Mouse (Mus musculus) ZHBTc4 (cell line): Measurements from ENCODE around the gene Ndufa6.
"Not testable (repeated sequence)": the region's sequence is repeated elsewhere in the genome, so short reads cannot be mapped to it uniquely, and the experiment has no call there.

ENCODE experiments used
- DNase-seq: peaks from one replicate; pipeline ENCODE4 v3.0.0-alpha.2; 2011; ENCODE audit warnings: low read depth, low spot score

Gene Ndufa6

DNA sequence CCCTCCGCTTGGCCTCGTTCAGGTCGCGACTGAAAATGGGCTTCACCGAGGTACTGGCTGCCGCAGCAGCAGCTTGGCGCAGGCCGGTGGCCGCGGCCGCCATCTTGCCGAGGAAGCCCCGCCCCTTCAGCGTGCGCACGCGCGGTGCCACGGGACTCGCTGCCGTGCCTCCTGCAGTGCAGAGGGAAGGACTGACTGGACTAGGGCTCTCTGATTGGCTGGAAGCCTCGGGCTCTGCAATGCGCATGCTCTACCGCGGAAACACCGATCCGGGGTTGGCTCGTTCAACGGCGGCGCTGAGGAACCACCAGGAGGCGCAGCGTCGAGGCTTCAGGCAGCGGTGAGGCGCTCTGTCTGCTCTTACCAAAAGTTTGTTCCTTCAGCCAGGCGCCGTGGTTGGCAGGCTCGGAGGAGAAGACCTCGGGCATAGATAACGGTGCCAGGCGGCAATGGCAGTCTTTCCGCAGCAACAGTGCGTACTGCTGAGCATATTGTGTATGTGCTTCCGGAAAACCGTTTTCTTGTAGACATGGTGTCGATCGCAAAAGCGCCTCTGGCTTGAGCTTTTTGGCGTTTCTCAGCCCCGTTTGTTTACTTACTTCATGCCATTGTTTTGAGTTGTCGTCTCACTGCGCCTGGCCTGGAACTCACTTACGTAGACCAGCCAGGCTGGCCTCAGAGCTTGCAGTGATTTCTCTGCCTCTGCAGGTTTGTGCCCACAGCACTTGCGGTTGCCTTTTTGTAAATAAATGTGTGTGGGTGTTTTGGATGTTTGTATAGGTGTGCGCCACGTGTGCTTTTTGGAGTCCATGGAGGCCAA, at the start of gene Ndufa6:
TSS of gene Ndufa6 (minus strand) at position 197 of the 820 bp plus-strand sequence.
- DNase-seq: peak; percentile 99

GRCm38 (mm10) chr15:82403606-82404005, 49.5 kb upstream of the Ndufa6 start:
- no peak for DNase-seq

GRCm38 (mm10) chr15:82402741-82403140, 48.6 kb upstream of the Ndufa6 start:
- DNase-seq: no peak

GRCm38 (mm10) chr15:82402106-82402505, 48.0 kb upstream of the Ndufa6 start:
- no peak for DNase-seq

DNA sequence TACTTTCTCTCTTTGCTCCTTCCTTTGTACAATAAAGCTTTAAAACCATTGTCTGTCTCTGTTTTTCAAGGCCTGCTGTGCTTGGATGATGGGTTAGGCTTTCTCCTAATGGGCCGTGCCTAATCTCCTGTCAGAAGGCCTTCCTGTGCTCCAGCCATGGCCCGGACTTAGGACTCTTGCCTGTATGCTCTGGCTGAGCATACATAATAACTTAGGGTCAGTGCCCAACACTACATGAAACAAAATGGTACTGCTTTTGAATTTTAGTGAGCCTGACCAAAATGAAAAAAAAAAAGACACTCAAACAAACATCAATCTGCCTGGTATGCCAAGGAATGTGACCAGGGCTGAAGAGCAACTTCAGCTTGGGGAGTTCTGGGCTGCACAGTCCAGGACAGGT, 47.4 kb upstream of the Ndufa6 start:
- DNase-seq: no peak

GRCm38 (mm10) chr15:82395955-82396354, 41.8 kb upstream of the Ndufa6 start:
- not testable (repeated sequence) for DNase-seq

GRCm38 (mm10) chr15:82393922-82394321, 39.8 kb upstream of the Ndufa6 start, which contains the start of gene Cyp2d11:
Gene Cyp2d11, minus strand, starts transcription at chr15:82394022.
- DNase-seq: not testable (repeated sequence)

GRCm38 (mm10) chr15:82389916-82390315, 35.8 kb upstream of the Ndufa6 start:
- not testable (repeated sequence) for DNase-seq

DNA sequence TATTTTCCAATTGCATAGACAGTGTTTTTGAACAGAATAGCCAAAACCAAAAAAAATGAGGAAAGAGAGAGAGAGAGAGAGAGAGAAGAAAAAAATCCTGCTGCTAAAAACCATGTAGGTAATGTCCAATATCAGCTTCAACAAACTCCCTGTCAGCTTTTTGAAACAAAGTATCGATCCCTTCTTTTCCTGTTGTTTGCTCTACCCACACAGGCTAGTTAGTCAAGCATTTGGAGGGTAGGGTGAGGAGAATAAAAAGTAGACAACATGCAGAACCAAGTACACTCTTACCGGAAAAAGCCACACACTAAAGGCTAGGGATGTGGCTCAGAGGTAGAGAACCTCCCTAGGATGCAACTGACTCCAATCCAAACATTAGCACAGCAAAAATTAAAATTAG, 31.6 kb upstream of the Ndufa6 start:
- no peak for DNase-seq

DNA sequence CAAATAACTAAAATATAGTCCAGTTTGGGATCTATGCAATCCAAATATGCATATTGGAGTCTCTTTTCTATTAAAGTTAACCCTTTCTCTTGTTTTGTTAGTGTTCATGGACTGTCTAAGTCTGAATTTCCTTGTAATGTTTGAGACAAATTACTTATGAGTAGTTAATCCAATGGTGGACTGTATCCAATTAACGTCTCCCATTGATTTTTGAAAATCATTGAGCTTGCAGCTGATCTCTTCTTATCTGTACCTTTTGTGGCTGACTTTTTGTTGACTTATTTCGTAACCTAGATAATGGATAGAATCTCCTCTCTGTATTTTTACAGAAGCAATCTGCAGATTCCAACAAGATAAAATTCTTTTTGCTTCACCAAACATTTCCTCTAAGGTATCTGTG, 28.3 kb upstream of the Ndufa6 start:
- DNase-seq: no peak

DNA sequence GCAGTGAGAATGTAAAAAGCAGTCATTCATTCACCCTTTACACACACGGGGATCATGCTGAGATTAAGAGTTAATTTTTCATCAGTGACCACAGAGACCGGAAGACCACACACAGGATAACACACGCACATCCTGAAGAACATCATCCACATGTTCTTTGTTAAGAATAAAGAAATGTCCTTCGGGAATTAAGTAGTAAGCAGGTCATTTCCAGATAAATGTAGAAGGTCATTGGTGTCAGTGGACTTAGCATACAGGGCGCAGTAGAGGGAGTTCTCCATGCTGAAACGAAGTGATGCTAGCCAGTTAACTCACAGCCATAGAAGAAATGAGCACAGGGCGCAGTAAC, 26.6 kb upstream of the Ndufa6 start:
- DNase-seq: no peak

GRCm38 (mm10) chr15:82379871-82380713, 26.0 kb upstream of the Ndufa6 start, which contains the start of gene Cyp2d22:
Gene Cyp2d22, minus strand, starts transcription at chr15:82380260.
- peak; percentile 43 for DNase-seq

DNA sequence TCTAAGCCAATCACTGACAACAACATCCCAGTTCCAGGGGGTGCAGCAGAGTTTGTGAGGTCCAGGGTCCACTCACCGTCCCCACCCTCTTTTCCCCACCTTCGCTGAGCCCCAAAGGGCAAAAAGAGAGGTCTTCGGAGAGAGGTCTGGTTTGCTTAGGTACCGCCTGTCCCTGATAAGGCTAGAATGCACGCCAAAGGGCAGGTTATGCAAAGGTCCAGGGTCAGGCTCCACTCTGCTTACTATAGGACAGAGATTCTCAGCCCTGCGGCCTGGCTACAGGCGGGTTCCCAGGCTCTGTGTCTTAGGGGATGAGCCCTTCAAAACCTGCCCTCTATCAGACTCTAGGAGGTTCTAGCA, 25.4 kb upstream of the Ndufa6 start:
- no peak for DNase-seq

DNA sequence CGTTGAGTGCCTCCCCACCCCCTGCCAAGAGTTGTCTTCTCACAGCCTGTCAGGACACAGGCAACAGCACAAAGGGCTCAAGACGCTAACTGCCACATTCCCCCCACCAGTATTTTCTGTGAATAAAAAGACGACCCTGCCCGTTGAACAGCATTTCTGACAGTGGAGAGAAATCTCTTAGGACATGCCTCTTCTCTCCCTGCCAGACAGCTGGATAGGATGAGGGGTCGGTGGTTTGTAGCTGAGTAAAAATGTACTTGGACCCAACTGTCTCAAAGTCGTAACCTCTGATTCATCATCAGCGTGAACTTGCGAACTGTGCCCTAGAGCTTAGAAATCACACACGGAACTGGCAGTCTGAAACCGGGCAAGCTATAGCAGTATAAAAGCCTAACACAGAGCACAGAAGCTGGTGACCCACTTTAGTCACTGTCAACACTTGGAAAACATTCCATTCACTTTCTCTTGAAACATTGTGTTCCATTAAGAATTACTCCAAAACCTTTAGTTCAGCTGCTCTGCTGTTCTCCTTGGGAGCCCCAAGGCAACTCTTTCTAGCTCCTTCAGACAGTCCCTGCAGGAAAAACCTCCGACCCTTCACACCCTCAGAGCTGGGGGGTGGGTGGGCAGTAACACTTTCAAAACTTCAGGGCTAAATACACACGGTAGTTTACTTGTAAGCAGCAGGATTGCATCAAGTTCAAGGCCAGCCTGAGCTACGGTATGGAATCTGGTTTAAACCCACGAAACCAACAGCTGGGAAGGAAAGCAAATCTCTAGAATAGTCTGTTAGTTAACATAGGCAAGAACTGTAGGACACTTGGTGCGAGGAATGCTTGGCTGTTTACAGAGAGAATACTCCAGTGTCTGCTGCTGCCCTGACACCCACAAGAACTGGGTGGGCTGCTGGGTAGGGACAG, 24.4 kb upstream of the Ndufa6 start:
- no peak for DNase-seq

DNA sequence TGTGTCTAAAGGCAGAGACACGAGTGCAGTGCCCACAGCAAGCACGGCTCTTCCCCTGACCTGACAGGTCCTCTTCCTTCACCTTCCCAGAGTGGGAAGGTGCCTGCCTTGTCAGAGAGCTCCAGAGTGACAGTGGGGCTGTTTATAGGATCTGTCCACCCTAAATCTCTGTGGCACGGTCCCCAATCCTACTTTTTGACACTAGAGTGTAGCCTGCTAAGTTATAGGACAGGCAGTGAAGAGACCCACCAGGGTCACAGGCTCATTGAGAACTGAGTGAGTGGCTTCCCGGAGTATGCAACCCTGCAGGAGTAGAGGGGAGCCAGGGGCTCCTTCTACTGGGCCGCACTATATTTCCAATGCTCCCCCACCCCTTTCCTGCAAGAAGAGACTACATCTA, 23.6 kb upstream of the Ndufa6 start:
- DNase-seq: no peak

DNA sequence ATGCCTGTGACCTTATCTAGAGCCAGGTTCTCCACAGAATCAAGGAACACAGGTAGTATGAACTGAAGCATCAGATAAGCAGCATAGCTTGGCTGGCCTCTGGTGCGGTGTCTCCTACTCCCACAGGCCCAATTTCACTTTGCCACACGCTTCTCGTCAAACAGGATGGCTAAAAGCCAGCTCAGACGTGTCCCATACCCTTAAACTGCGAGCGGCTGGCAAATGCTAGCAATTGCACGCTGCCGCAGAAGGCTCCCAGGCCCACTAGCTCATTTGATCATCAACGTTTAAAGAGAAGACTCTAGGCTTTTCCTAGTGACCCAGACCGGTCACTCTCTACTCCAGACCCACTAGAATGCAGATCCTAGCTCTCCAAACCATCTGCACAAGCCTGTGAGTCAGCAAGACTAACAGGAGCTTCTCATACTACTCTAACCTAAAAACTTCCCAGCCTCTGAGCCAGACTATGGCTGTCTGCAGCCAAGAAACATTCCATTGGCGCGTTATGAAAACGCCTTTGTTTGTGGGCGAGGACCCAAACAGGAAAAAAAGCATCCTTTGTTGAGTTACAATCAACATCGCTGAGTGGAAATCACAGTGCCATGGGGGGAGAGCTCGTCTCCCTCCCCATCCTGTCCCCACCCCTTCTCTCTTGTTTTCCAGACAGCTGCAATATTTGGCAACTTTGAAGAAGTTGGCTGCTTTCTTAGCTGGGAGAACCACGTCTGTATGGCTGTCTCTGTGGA, 22.4 kb upstream of the Ndufa6 start:
- no peak for DNase-seq

- DNase-seq: no peak
Measured at GRCm38 (mm10) chr15:82375855-82376254, 21.7 kb upstream of the Ndufa6 start.

GRCm38 (mm10) chr15:82374437-82374836, 20.3 kb upstream of the Ndufa6 start:
- no peak for DNase-seq

DNA sequence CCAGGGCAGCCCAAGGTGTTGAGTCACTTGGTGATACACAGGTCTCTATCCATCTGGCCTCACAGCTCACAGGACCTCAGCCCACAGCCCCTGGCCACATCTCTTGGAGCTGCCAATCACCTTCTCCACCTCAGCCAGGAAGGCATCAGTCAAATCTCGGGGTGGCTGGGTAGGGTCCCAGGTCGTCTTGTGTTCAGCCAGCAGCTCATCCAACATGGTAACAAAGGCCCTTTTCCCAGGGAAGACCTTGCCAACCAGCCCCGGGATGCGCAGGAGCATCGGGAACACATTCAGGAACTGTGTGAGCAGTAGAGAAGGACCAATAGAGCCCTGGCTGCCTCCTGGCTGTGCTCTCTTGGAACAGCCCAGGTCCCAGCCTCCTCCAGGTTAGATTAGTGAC, 18.9 kb upstream of the Ndufa6 start:
- DNase-seq: no peak

DNA sequence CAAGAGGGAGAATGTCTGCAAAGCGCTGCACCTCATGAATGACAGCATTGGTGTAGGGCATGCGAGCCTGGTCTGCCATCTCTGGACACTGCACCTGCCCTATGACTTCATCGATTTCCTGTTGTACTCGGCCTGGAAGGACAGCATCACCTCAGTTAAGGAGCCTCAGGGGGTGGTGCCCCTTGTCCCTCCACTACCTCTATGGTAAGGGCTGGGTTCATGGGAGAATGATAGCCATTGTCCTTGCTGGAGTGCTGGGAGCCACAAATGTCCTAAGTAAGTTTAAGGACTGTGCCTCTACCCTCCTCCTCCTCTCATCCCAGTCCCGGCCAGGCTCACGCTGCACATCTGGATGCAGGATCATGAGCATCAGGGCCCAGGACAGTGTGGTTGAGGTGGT, 18.3 kb upstream of the Ndufa6 start:
- no peak for DNase-seq

GRCm38 (mm10) chr15:82368851-82369250, 14.7 kb upstream of the Ndufa6 start:
- no peak for DNase-seq
